Mouse (Mus musculus) midbrain, embryonic 14.5 days (tissue): ENCODE measurements around the gene Hist1h4c. TPM values are rescaled to one million over a fixed set of nuclear protein-coding genes. Genes with fewer than 3 reads are reported as not detected.

Experiments
- microRNA-seq: library from miRNA; unstranded; fragments of <30 nt; microRNA quantifications from one replicate; pipeline ENCODE4, GENCODE M21; 2016
- polyA plus RNA-seq: library from polyadenylated mRNA; unstranded; fragments of >200 nt; fragmentation: Nextera tagmentation; extraction: Ambion mirVana; gene quantifications from 2 replicates; pipeline ENCODE4 v1.2.1, GENCODE M21; 2014

Hist1h4c gene
- polyA plus RNA-seq, 1 experiment from 2014 or later, result 4.3 TPM

Small RNAs within 50 kb of the gene (microRNA-seq; reads per million reads assigned to microRNA genes)
- not detected for gene Gm44314
- gene Gm44350, result not detected

Other genes with a start within 250 kb of the Hist1h4c start
- 0.09 TPM in 1 of 2 replicates, not detected in the other for gene Btn1a1, start 232.6 kb downstream of the Hist1h4c start, polyA plus RNA-seq
- gene Btn2a2, start 209.6 kb downstream of the Hist1h4c start, polyA plus RNA-seq, result not detected in 2 replicates
- 4.1 and 6.4 TPM in 2 replicates for gene Hist1h4h, start 167.4 kb downstream of the Hist1h4c start, polyA plus RNA-seq
- 3.4 and 4.6 TPM in 2 replicates for gene Hist1h2af, start 164.5 kb downstream of the Hist1h4c start, polyA plus RNA-seq
- 0.77 and 1.4 TPM in 2 replicates for gene Hist1h3g, start 163.0 kb downstream of the Hist1h4c start, polyA plus RNA-seq
- gene Hist1h2bh, start 155.1 kb downstream of the Hist1h4c start, polyA plus RNA-seq, result 0.13 and 0.30 TPM in 2 replicates
- 0.32 and 0.47 TPM in 2 replicates for gene Hist1h3f, start 154.4 kb downstream of the Hist1h4c start, polyA plus RNA-seq
- not detected in 2 replicates for gene Hist1h4f, start 146.8 kb downstream of the Hist1h4c start, polyA plus RNA-seq
- gene Hist1h1d, start 145.2 kb downstream of the Hist1h4c start, polyA plus RNA-seq, result 0.11 and 0.18 TPM in 2 replicates
- gene Hist1h3e, start 136.1 kb downstream of the Hist1h4c start, polyA plus RNA-seq, result 3.1 and 3.8 TPM in 2 replicates
- gene Hist1h2ae, start 127.2 kb downstream of the Hist1h4c start, polyA plus RNA-seq, result 30.2 and 34.0 TPM in 2 replicates
- 1.4 and 2.6 TPM in 2 replicates for gene Hist1h2bg, start 127.1 kb downstream of the Hist1h4c start, polyA plus RNA-seq
- gene Hist1h2bf, start 124.3 kb downstream of the Hist1h4c start, polyA plus RNA-seq, result 1.5 and 2.7 TPM in 2 replicates
- 2.1 and 2.2 TPM in 2 replicates for gene Hist1h2ad, start 124.1 kb downstream of the Hist1h4c start, polyA plus RNA-seq
- 1.6 and 2.0 TPM in 2 replicates for gene Hist1h3d, start 122.7 kb downstream of the Hist1h4c start, polyA plus RNA-seq
- gene Hist1h4d, start 116.9 kb downstream of the Hist1h4c start, polyA plus RNA-seq, result 38.1 and 40.0 TPM in 2 replicates
- gene Hist1h2be, start 77.3 kb downstream of the Hist1h4c start, polyA plus RNA-seq, result 0.72 and 1.4 TPM in 2 replicates
- 4.4 and 8.6 TPM in 2 replicates for gene Hist1h1e, start 75.9 kb downstream of the Hist1h4c start, polyA plus RNA-seq
- gene Hist1h2ac, start 14.5 kb downstream of the Hist1h4c start, polyA plus RNA-seq, result 0.57 and 0.67 TPM in 2 replicates
- 13.1 and 17.3 TPM in 2 replicates for gene Hist1h2bc, start 14.3 kb downstream of the Hist1h4c start, polyA plus RNA-seq
- gene Hist1h1t, start 2.6 kb downstream of the Hist1h4c start, polyA plus RNA-seq, result not detected in 2 replicates
- gene Hfe, start 12.4 kb upstream of the Hist1h4c start, polyA plus RNA-seq, result 0.77 and 3.9 TPM in 2 replicates
- gene Hist1h1c, start 40.4 kb upstream of the Hist1h4c start, polyA plus RNA-seq, result 5.7 and 9.2 TPM in 2 replicates
- gene Hist1h3c, start 47.1 kb upstream of the Hist1h4c start, polyA plus RNA-seq, result 1.2 TPM in 2 replicates
- 0.51 TPM in 1 of 2 replicates, not detected in the other for gene Hist1h2bb, start 48.3 kb upstream of the Hist1h4c start, polyA plus RNA-seq
- gene Hist1h2ab, start 52.7 kb upstream of the Hist1h4c start, polyA plus RNA-seq, result 11.3 and 13.5 TPM in 2 replicates
- gene Hist1h3b, start 53.8 kb upstream of the Hist1h4c start, polyA plus RNA-seq, result 3.5 and 4.0 TPM in 2 replicates
- 2.8 and 5.0 TPM in 2 replicates for gene Hist1h4b, start 58.6 kb upstream of the Hist1h4c start, polyA plus RNA-seq
- 0.47 and 1.1 TPM in 2 replicates for gene Hist1h4a, start 62.8 kb upstream of the Hist1h4c start, polyA plus RNA-seq
- 2.2 TPM in 2 replicates for gene Hist1h3a, start 63.9 kb upstream of the Hist1h4c start, polyA plus RNA-seq
- 0.93 TPM in 1 of 2 replicates, not detected in the other for gene Hist1h1a, start 65.2 kb upstream of the Hist1h4c start, polyA plus RNA-seq
- not detected in 2 replicates for gene Trim38, start 71.5 kb upstream of the Hist1h4c start, polyA plus RNA-seq
- gene Slc17a2, start 108.5 kb upstream of the Hist1h4c start, polyA plus RNA-seq, result not detected in 2 replicates
- not detected in 2 replicates for gene Slc17a3, start 141.0 kb upstream of the Hist1h4c start, polyA plus RNA-seq
- not detected in 2 replicates for gene Slc17a1, start 169.3 kb upstream of the Hist1h4c start, polyA plus RNA-seq
- not detected in 2 replicates for gene Slc17a4, start 216.6 kb upstream of the Hist1h4c start, polyA plus RNA-seq
- not detected in 2 replicates for gene Hist1h2ba, start 235.7 kb upstream of the Hist1h4c start, polyA plus RNA-seq
- gene Hist1h2aa, start 236.0 kb upstream of the Hist1h4c start, polyA plus RNA-seq, result not detected in 2 replicates